Mouse (Mus musculus) left cerebral cortex, postnatal 10 days (tissue): ENCODE measurements at regions not wholly inside any gene's neighbourhood (a gene's known extent, or its start where the extent isn't known, plus 50 kb on each side); places are given as distances from the start of the nearest gene placed in this dataset.

Source experiments
- DNase-seq, 2 experiments: peaks; one replicate each; pipeline ENCODE4 v3.0.0; 2021 to 2022; ENCODE audit warnings: low spot score in 2 of 2, mixed read lengths in 1 of 2; ENCODE audit errors: extremely low spot score in 1 of 2
- intact Hi-C: fragments of 180-260 bp; cut with DNase I; formaldehyde crosslinking; loops from one replicate; pipeline ENCODE4 v1.15.1; 2025

DNA sequence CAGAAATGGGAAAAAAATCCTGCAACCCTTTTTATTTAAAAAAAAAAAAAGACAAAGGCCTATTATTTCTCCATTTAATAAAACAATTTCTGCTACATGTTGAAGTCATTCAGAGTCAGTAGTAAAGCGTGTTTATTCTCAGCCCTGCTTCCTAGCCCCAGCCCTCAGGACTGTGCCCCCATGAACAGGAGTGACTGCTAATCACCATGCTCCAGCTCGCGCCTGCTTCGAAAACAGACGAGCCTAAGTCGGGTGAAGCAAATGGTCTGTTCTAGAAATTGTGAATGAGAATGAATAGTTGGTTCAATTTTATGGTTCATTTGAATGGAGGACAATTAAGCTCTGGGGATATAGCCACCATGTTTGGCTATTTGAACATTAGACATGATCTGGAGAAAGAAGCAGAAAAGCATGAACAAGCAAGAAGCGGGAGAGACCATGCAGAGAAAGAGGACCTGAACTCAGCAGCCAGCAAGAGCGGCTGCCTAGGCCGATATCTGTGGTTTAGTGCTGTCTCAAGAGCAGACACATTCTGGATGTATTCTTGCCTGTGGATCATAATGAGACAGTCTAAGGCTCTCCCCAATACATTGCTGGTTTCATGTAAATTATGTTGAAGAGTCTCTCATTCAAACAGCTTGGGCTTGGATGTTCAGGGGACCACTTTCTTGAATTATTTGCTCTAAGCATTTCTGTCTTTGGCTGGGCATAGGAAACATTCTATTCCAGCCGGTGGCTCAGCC, 146.1 kb upstream of the Kif2a start:
- DNase-seq = no peak
- intact Hi-C loops = no loop called here

DNA sequence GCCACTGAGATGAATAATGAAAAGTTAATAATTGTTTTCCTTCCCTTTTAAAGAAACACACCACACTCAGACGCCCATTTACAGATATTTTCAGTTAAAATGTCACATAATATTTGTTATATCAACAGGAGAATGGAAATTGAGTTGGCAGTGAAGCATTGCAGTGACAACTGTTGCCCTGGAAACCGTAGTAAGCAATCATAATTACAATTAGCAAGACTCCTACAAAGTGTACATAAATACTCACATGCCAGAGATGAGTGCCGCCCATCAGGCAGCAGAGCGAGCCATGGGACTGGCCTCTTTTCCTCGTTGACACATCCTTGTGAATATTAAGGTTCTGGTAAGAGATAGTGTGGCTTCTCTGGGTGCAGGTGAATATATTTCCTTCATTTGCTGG, 129.6 kb upstream of the Kif2a start:
- intact Hi-C loops = no loop called here
- DNase-seq = no peak

DNA sequence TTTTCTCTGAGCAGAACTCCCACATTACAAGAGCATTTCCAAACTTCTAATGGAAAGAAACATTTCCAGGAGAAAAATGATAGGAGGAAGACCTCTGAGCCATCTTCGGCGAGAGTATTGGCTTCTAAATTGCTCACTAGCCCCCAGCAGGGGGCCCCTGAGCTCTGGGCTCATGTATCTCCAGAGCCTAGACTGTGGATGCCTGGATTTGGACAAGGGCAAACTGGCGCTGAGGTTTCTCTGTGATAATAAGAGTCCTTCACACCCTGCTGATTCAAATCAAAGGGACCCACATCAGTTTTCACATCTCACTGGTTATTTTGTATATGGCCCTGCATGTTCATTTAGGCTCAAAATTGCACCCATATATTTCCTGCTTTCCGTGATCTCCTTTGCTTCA, 119.3 kb upstream of the Kif2a start:
- DNase-seq = no peak
- intact Hi-C loops = no loop called here

DNA sequence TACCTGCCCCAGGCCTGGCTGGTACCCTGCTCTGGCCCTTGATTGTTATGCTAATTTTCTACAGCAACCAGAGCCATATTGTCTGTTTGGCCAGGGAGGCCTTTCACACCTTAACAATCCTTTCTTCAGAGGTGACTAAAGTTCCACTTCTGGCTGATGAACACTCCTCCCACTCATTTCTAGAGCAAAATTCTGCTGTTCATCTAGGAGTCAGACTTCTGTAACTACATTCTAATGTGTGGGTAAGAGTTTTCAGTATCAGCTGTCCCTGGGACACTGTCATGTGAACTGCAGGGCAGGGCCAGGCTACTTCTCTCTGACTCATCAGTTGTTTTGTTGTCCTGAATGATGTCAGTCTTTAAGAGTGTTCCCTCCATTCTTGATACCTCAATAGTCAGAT, 112.2 kb upstream of the Kif2a start:
- no peak for DNase-seq
- intact Hi-C loops = no loop called here

DNA sequence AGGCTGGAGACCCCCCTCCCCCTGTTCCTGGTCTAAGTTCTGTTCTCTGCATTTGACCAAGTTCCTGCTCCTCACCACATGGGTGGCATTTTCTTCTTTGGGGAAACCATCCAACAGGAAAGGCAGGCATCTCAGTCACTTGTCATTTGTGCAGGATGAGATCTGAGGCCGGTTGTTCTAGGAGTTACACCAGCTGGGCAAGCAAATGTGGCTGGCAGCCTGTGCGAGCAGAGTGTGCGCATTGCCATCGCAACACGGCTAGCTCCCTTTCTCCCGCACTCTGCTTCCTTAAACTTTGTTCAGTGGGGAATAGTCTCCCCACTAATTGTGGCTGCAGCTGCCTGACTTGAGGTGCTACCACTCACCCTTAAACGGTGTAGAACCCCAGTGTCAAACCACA, 104.7 kb upstream of the Kif2a start:
- intact Hi-C loops = no loop called here
- peak; percentile 31 to 44 for DNase-seq

DNA sequence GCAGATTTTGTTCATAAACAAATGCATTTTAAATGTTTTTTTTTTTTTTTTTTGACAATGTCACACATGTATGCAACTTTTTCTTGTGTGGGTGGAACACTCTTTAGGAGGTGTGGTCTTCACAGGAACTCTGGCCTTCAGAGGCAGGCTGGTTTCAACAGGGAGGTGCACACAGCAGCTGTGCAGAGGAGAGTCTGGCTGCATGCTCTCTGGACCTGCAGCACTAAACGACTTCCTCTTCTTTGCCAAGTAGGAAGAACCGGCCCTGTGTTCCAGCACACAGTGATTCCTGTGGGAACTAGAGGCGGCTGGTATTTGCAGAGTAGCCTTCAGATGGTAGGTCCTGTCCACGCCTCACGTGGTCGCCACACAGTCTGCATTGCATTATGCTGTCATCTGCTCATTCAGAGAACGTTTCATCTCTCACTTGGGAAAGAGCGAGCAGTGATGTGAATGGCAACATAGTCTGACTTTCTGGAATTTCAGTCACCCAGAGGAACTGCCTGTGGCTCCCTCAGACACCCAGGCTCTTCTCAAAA, 102.3 kb upstream of the Kif2a start:
- intact Hi-C loops = no loop called here
- DNase-seq = no peak

DNA sequence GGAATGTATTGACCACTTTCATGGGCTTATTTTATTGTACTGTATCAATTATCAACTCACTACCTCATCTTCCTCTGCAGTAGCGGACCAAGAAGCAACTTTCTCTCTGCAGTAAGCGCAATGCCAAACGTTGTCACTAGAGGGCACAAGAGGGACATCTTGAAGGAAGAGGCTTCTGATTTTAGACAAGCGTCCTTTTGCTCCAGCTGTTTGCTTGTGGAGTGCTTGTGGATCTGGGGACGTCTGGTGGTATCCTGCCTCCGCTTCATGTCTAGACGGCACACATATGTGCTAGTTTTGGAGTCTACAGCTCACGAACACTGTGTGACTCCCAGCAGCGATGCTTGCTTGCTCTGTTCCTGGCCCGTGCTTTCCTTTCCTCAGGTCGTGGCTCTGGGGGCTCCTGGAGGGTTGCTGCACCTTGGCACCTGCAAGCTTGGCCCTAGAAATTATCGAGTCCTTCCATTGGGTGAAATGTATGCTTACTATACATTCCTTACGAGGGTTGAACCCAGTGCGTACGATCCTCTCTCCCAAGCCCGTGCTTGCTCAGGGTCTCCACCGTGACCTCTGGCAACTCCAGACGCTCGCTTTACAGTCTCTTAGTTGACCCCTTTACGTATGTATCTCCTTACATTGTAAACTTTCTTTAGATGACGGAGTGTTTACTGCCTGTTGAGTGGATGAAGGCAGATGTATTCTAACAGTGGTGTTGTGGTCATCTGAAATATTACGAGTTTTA, 92.2 kb upstream of the Kif2a start:
- intact Hi-C loops = loop anchor here (5.0 to 10.0 kb wide), 2 partner anchors 341 to 1043 kb away; partner anchors contain the start of genes Ercc8 and Ndufaf2
- DNase-seq = peak; percentile 86 to 90

DNA sequence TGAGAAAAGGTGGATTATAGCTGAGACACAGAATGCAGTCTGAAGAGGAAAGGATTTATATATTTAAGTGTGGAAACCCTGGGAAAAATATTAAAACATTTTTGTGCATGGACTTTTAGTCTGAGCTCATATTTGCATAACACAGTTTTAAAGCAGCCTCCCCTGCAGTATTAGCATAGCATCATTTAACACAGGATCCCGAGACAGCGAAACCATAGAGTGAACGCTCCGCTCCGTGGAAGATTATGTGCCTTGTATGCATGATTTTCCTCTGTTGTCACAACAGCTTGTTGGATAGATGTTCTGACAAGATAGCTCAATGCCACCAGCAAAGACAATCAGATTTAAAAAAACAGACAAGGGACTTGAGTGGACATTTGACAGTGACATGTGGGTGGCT, 86.1 kb upstream of the Kif2a start:
- no peak for DNase-seq
- intact Hi-C loops = loop anchor here (10.0 kb wide), 1 partner anchor 937 kb away; the partner anchor contains the start of gene Smim15

DNA sequence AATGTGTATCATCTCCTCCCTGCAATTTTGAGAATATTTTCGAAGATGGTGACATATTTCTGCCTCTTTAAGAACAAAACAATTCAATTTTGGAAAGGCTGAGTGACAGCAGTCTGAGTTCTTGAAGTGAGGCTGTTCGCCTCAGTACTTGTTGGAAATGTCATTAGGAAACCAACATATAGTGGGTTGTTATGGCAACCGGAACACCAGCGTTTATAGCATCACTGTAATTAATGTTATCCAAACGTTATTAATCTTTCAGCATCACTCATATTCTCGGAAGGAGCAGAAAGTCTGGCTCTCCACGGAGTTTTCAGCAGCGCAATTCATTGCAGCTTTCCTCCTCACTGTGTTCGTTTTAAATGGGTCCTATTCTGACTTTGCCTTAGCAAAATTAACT, 85.6 kb upstream of the Kif2a start:
- intact Hi-C loops = loop anchor here (10.0 kb wide), 1 partner anchor 937 kb away; the partner anchor contains the start of gene Smim15
- DNase-seq = no peak

DNA sequence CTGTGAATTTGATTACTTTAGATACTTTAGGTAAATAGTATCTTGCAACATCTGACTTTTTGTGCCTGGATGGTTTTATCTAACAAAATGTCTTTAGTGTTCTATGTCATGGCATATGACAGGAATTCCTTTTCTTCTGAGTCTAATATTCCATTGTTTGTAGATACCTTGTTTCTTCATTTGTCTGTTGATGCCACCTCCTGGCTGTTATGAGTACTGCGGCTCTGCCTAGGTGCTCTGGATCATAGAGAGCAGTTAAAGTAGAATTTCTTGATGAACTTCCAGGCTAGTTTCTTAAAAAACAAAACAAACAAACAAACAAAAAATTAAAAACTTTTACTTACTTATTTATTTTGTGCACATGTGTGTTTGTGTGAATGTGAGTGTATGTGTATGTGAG, 83.6 kb upstream of the Kif2a start:
- peak in 1 of 2 experiments; percentile 39 for DNase-seq
- intact Hi-C loops = loop anchor here (10.0 kb wide), 1 partner anchor 939 kb away; the partner anchor contains the start of gene Smim15

DNA sequence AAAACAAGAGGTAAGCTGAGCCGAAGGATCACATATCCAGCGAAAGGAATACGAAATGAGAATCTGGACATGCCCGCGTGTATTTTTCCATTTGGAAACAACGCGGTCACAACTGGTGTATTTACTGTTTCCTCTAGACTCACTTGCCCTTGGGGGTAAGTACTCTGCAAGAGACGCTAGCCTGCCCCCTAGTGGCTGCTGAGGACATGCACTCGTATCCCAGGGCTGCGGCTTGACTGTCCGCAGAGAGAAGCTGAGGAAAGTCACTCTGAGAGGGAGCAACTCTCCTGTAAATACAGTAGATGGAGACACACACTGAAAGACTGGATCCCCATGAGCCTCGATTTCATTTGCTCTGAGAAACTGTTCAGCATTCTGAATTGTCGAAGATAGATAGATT, 79.7 kb upstream of the Kif2a start:
- intact Hi-C loops = loop anchor here (5.0 to 10.0 kb wide), 2 partner anchors 79 to 943 kb away; partner anchors contain the start of genes Kif2a and Smim15
- peak; percentile 81 to 92 for DNase-seq

DNA sequence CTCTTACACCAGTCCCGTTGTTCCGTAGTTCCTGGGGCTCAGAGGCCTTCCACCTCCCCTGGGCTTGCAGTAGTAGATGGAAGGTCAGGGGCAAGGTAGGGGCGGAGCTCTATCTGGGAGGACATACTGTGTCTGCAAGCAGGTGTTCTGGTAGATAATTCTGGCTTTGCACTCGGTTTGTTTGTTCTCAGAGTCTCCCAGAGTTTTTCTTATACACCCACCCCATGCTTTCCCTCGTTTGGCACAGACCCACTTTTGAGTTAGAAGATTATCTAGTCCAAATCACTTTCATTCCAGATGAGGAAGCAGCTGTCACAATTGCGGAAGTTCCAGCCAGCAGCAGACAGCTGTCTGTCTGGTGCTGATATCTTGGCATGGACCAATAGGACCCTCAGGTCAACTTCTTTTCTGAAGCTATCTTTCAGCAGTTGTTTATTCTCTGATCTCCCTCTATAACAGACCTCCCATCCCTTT, 79.0 kb upstream of the Kif2a start:
- intact Hi-C loops = loop anchor here (5.0 to 10.0 kb wide), 2 partner anchors 79 to 944 kb away; partner anchors contain the start of genes Kif2a and Smim15
- peak in 1 of 2 experiments; percentile 30 for DNase-seq

DNA sequence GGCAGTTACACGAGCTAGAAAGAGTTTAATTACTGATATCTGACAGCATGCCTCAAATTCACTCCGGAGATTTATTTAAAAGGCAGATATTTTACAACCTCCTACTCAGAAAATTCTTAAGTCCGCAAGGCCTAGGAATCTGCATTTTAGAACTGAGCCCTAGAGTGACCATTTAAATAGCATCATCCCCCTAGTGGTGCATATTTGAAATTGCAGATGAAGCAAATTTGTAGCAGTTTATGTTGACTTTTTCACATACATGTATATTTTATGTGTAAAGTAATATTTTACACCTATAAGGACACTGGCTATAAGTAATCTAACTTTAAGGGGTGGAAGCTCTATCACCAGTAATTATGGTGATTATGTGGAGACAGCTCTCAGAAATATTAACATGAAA, 78.2 kb upstream of the Kif2a start:
- intact Hi-C loops = loop anchor here (5.0 to 10.0 kb wide), 2 partner anchors 78 to 945 kb away; partner anchors contain the start of genes Kif2a and Smim15
- DNase-seq = no peak

DNA sequence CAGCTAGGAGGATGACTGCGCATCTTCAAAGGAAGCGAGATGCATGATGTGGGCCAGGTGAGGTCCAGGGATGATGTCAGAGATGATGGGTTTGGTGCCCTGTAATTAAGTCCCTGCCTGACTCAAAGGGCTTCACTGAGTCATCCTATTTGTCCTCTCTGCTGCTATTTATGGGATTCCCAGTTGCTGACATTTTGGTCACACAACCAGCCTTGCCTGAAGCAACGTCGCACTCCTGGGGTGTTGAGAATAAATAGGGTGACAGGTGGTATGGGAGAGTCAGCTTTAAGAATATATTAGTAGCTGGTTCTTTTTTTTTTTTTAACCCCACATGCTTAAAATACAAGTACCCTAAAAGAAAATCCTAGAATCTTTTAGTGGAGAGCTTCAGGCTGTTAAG, 75.1 kb upstream of the Kif2a start:
- intact Hi-C loops = no loop called here
- DNase-seq = no peak

DNA sequence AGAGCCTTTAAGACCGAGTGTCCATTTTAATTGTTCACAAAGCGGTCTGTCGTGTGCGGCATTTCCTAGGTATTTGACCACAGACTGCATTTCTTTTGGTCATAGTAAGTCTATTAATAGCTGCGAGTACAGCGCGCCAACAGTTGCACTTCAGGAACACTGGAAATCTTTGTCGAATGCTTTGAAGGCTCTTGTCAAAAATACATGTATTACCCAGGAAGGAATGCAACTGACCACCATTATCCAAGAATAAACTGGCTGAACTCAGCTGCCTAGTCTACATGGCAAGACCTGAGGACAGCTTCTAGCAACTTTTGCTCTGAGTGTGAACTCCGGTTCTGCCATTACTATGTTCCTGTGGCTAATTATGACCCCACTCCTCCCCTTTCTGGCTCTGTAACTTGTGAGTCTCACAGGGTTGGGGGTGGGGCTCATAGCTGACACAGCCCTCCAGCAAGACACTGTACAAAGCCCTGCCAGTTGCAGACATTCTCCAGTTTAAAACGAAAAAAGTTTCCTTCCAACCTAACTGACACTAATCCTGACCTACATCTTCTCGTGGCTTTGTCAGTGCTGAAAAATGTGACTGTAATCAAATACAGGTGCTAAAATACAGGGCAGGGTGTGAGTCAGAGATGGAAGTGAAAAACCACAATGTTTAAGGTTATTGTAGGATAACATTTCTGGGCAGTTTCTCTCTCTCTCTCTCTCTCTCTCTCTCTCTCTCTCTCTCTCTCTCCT, 73.2 kb upstream of the Kif2a start:
- no peak for DNase-seq
- intact Hi-C loops = no loop called here

DNA sequence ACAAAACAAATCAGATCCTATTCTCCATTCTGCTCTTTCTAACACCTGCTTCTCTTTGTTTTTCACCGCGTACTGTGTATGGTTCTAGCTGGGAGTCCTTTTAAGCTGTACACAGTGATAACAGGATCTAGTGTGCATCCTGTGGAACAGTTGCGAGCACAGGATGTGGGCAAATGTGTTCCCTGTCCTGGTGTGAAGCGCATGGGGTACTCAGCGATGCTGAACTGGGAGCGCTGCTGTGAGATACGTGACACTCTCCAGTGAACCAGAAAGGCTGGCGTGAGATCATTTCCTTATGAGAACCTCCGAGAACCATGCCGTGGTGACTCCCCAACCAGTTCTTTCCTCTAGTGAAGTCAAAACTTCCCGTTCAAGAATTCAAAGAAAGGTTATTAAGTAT, 72.6 kb upstream of the Kif2a start:
- DNase-seq = peak in 1 of 2 experiments; percentile 38
- intact Hi-C loops = no loop called here

DNA sequence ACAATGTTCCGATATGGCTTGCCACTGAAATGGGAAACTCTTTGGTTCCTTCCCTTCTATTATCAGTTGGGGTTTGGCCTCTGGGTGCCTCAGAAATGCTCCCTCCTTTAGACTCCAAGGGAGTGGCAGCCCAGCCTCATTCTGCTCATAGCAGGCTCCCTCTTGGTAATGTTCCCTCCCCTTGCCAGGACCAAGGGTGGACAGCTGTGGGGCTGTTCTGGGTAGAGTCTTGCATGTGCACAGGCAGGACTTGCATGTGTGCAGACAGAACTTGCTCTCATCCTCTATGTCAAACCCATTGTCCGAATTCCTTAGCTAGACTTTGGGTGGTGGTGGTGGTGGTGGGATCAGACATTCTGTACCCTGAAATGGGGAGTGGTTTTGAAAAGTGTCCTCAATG, 71.8 kb upstream of the Kif2a start:
- no peak for DNase-seq
- intact Hi-C loops = no loop called here

DNA sequence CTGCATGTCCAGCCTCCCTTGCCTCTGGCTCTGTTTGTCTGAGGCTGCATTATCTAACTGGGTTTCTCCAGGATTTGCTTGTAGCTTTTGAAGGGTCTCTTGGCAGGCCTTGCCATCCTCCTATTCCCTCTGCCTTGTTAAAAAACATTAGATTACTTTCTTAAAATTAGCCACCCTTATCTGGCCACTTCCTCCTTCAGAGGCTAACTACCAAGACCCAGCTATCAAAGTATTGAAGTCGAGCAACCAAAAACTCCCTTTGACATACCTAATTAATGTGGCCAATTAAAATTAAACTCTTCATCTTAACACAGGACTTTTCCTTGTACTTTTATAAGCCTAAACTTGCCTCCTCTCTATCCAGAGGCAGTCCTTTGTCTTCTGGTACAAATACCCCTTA, 66.3 kb upstream of the Kif2a start:
- intact Hi-C loops = no loop called here
- no peak for DNase-seq

DNA sequence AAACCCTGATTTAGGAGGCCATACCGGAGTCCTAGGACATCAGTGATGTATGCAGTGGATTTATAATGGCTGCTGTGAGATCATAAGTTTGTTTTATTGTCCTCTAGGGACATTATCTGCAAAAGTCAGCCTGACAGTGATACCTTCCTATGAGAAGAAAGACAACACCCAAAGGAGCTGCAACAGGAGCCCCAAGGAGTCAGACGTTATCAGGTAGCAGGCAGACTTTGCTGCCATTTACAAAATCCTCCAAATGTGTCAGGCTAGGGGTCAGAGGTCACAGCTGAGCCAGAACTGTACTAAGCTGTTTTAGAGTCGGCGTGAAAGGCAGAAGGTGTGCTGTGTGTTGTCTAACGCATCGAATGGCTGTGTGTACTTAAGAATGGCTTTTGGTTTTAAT, 65.4 kb upstream of the Kif2a start:
- intact Hi-C loops = no loop called here
- DNase-seq = no peak
